Mouse (Mus musculus) thymus, adult 2 months (tissue): ENCODE results near the gene Rnf39.

ENCODE experiments used
- CTCF ChIP-seq: fragments of 200-500 bp; IDR thresholded peaks from 2 replicates; pipeline ENCODE4 v1.5.1; 2012; ENCODE audit warnings: mild to moderate bottlenecking, control low read depth, low read length, moderate library complexity, borderline replicate concordance; ENCODE audit not compliant: control insufficient read depth, poor library complexity, insufficient read depth; ENCODE audit errors: extremely low read depth
- POLR2A ChIP-seq: fragments of 200-500 bp; IDR thresholded peaks from 2 replicates; pipeline ENCODE4 v1.6.1; 2012; ENCODE audit warnings: mild to moderate bottlenecking, low read length, control low read depth, moderate library complexity; ENCODE audit not compliant: control insufficient read depth, poor library complexity, insufficient read depth; ENCODE audit errors: extremely low read depth

GRCm38 (mm10) chr17:36897552-36898205 is 45.0 kb upstream of the Rnf39 start, which contains the start of gene Trim31:
- no peak for TF ChIP-seq CTCF
- TF ChIP-seq POLR2A, result no peak
